Mouse (Mus musculus) hematopoietic stem cell, adult 5-6 weeks (primary cell): Measurements from ENCODE around the gene Pfdn6. TPM values are rescaled to one million over a fixed set of nuclear protein-coding genes. Genes with fewer than 3 reads are reported as not detected.
A peak's percentile ranks its signal among the peaks of the same experiment; 100 is the strongest.

Experiments
- ATAC-seq, 2 experiments: fragments of 125-278 bp in 1 of 2; replicated peaks in 1 of 2; 2 replicates each; pipeline ENCODE4 v1.8.0; 2016 to 2017; ENCODE audit warnings: inconsistent platforms in 2 of 2, mild to moderate bottlenecking in 2 of 2, moderate number of reproducible peaks in 2 of 2, low read depth in 1 of 2, moderate TSS enrichment in 1 of 2; ENCODE audit not compliant: low FRiP score in 2 of 2, poor library complexity in 2 of 2, severe bottlenecking in 2 of 2, insufficient read depth in 1 of 2, low TSS enrichment in 1 of 2
- total RNA-seq: library from RNA; stranded (forward); fragments of 172-1452, 232-1000 nt; gene quantifications from 2 replicates; pipeline ENCODE4 v1.2.3, GENCODE M21; 2017

Gene Pfdn6
- total RNA-seq, 1 experiment from 2014 or later, result 115 TPM

- no peak for ATAC-seq
Observed at GRCm38 (mm10) chr17:33943454-33943853, 3.3 kb upstream of the Pfdn6 start.

- no peak for ATAC-seq
Observed at GRCm38 (mm10) chr17:33941381-33941780, 1.2 kb upstream of the Pfdn6 start.

GRCm38 (mm10) chr17:33940981-33941380 lies 838 bp upstream of the Pfdn6 start:
- ATAC-seq, result peak in 1 of 2 experiments; percentile 23; a peak in 1 of 4 replicates

- ATAC-seq, result no peak
Observed at GRCm38 (mm10) chr17:33938783-33939182, 1.4 kb downstream of the Pfdn6 start.

GRCm38 (mm10) chr17:33936993-33937392 lies 3.1 kb downstream of the Pfdn6 start:
- no peak for ATAC-seq

GRCm38 (mm10) chr17:33935422-33936055 lies 4.6 kb downstream of the Pfdn6 start:
- ATAC-seq, result no peak

GRCm38 (mm10) chr17:33932970-33933369 lies 7.2 kb downstream of the Pfdn6 start:
- ATAC-seq, result no peak

GRCm38 (mm10) chr17:33932448-33932847 lies 7.7 kb downstream of the Pfdn6 start:
- ATAC-seq, result no peak

- ATAC-seq, result no peak
Observed at GRCm38 (mm10) chr17:33931947-33932346, 8.2 kb downstream of the Pfdn6 start.

- no peak for ATAC-seq
Observed at GRCm38 (mm10) chr17:33931159-33931866, 8.8 kb downstream of the Pfdn6 start.

GRCm38 (mm10) chr17:33930280-33931158 lies 9.6 kb downstream of the Pfdn6 start:
- ATAC-seq, result no peak

GRCm38 (mm10) chr17:33929371-33930279 lies 10.5 kb downstream of the Pfdn6 start, which contains the start of gene Rgl2:
TSS of gene Rgl2 (plus strand) at chr17:33929543.
- peak; percentile 65 to 77 for ATAC-seq

GRCm38 (mm10) chr17:33928251-33928947 lies 11.7 kb downstream of the Pfdn6 start:
- ATAC-seq, result no peak

- ATAC-seq, result no peak
Observed at GRCm38 (mm10) chr17:33926207-33926932, 13.8 kb downstream of the Pfdn6 start.

- no peak for ATAC-seq
Observed at GRCm38 (mm10) chr17:33925406-33926116, 14.6 kb downstream of the Pfdn6 start.
